Comparison of ENCODE assay signal across 24 mouse cellular contexts in genomic region chr16:43631758-43632157, GRCm38 (mm10). TPM values are rescaled to one million over a fixed set of nuclear protein-coding genes. Genes with fewer than 3 reads are reported as not detected.
DNase-seq lines count a peak whose midpoint lies in the region; ATAC-seq and TF ChIP-seq lines count a peak whose summit lies in the region.
"Had no signal": no experiment of that assay in that cellular context is flagged by ENCODE, and none has a peak within 500 bp of the region (broad histone marks: within the 10 kb centered on the region; RNA-seq: fewer than 3 reads in every experiment).

No protein-coding gene starts in this region.

- no peaks in the 10 kb centered on the region for H3K27me3 ChIP-seq in heart, adult 2 months (ENCODE audit: control insufficient read depth, insufficient read depth, low read length)
- H3K27me3 ChIP-seq in heart, embryonic 12.5 days (replicated peaks): no peaks in the 10 kb centered on the region
- no peaks in the 10 kb centered on the region for H3K27me3 ChIP-seq in CH12.LX (replicated peaks)
- no peaks in the 10 kb centered on the region for H3K27me3 ChIP-seq in intestine, embryonic 16.5 days (replicated peaks; ENCODE audit: control insufficient read depth, insufficient read depth, low read length)
- H3K27me3 ChIP-seq: Patski had no signal

- DNase-seq in heart, adult 11 months: peak; percentile 4
- DNase-seq in heart, postnatal 14 days: no peak
- no peak for DNase-seq in heart, adult 2 months
- DNase-seq in layer of hippocampus, adult 2 months (ENCODE audit: low spot score in 2 of 2): no peak
- DNase-seq in layer of hippocampus, postnatal 10 days (ENCODE audit: low spot score in 2 of 2): no peak
- no peak for DNase-seq in CH12.LX (ENCODE audit: extremely low read depth)
- DNase-seq: adrenal gland, adult 2 months; adrenal gland, adult 8-10 months; adrenal gland, postnatal 10 days; adrenal gland, postnatal 14 days; adrenal gland, postnatal 25 days; adrenal gland, postnatal 36 days; B cell, adult 2 months; cerebellum, adult 11 months; cerebellum, adult 11-12 months; cerebellum, adult 18-20 months had no signal

- WGBS in heart, adult 2 months: 70% methylated on average over 2 of the region's 2 CpGs
- 52% methylated on average over 2 of the region's 2 CpGs for WGBS in heart, embryonic 12.5 days
- WGBS in intestine, embryonic 16.5 days: 74% methylated on average over 2 of the region's 2 CpGs

- no peak for TF ChIP-seq POLR2A in heart, adult 2 months (IDR thresholded peaks at IDR 0.05; ENCODE audit: insufficient read depth, low read depth, low read length)
- TF ChIP-seq POLR2A in CH12.LX (IDR thresholded peaks at IDR 0.05; ENCODE audit: low read depth, low read length): no peak

- H3K4me3 ChIP-seq in heart, adult 2 months: no peak overlapping the region
- no peak overlapping the region for H3K4me3 ChIP-seq in heart, embryonic 12.5 days
- H3K4me3 ChIP-seq in layer of hippocampus, adult 2 months: no peak overlapping the region
- no peak overlapping the region for H3K4me3 ChIP-seq in CH12.LX (replicated peaks in 1 of 3; ENCODE audit: low read depth in 2 of 3, low read length in 2 of 3, poor library complexity in 1 of 3)
- H3K4me3 ChIP-seq in intestine, embryonic 16.5 days (ENCODE audit: low read length): no peak overlapping the region

- H3K27ac ChIP-seq in heart, adult 2 months: no peak overlapping the region
- H3K27ac ChIP-seq in heart, embryonic 12.5 days (ENCODE audit: poor library complexity, severe bottlenecking): no peak overlapping the region
- H3K27ac ChIP-seq in layer of hippocampus, adult 2 months: no peak overlapping the region
- no peak overlapping the region for H3K27ac ChIP-seq in CH12.LX (ENCODE audit: insufficient read depth, low read depth)
- H3K27ac ChIP-seq in intestine, embryonic 16.5 days (ENCODE audit: low read length): no peak overlapping the region

- H3K4me2 ChIP-seq in heart, embryonic 12.5 days: no peak overlapping the region
- H3K4me2 ChIP-seq in CH12.LX (ENCODE audit: insufficient read depth, low read depth, poor library complexity, severe bottlenecking): no peak overlapping the region
- H3K4me2 ChIP-seq in intestine, embryonic 16.5 days (ENCODE audit: low read depth, low read length): no peak overlapping the region

- ATAC-seq in heart, embryonic 12.5 days (ENCODE audit: insufficient number of reproducible peaks, low FRiP score): no peak
- no peak for ATAC-seq in intestine, embryonic 16.5 days
- ATAC-seq: activated CD4-positive, CD25-positive, alpha-beta regulatory T cell, adult 4 months; CD4-positive, CD25-positive, alpha-beta regulatory T cell, adult 4 months; Patski had no signal

- H3K4me1 ChIP-seq in heart, adult 2 months (ENCODE audit: control insufficient read depth, insufficient read depth, low read length): peaks cover 2% of the 10 kb centered on the region; the same call in 1 of the 2 replicates
- H3K4me1 ChIP-seq in heart, embryonic 12.5 days (replicated peaks): peaks cover 12% of the 10 kb centered on the region
- H3K4me1 ChIP-seq in CH12.LX (ENCODE audit: control insufficient read depth in 1 of 2, insufficient read depth in 2 of 2): no peaks in the 10 kb centered on the region
- H3K4me1 ChIP-seq in intestine, embryonic 16.5 days (ENCODE audit: control insufficient read depth, insufficient read depth, low read length): no peaks in the 10 kb centered on the region

- no peaks in the 10 kb centered on the region; the same call in 1 of the 2 replicates for H3K79me2 ChIP-seq in heart, adult 2 months (replicated peaks; ENCODE audit: control insufficient read depth, insufficient read depth, low read length)
- H3K79me2 ChIP-seq in CH12.LX (replicated peaks; ENCODE audit: control insufficient read depth, extremely low read depth, insufficient read depth, poor library complexity, severe bottlenecking): no peaks in the 10 kb centered on the region

- H3K9me3 ChIP-seq in heart, embryonic 12.5 days (replicated peaks): no peaks in the 10 kb centered on the region
- no peaks in the 10 kb centered on the region for H3K9me3 ChIP-seq in CH12.LX (replicated peaks; ENCODE audit: low read length)
- no peaks in the 10 kb centered on the region for H3K9me3 ChIP-seq in intestine, embryonic 16.5 days (ENCODE audit: control insufficient read depth, low read length)
- H3K9me3 ChIP-seq: G1E had no signal

- peaks cover 18% of the 10 kb centered on the region for H3K36me3 ChIP-seq in heart, adult 2 months (ENCODE audit: control insufficient read depth, insufficient read depth, low read length)
- H3K36me3 ChIP-seq in heart, embryonic 12.5 days: peaks cover 5% of the 10 kb centered on the region; the same call in 1 of the 2 replicates
- peaks cover 59 to 92% of the 10 kb centered on the region in 2 experiments for H3K36me3 ChIP-seq in CH12.LX (replicated peaks in 1 of 2; ENCODE audit: control insufficient read depth in 1 of 2, insufficient read depth in 1 of 2, low read length in 1 of 2)
- H3K36me3 ChIP-seq in intestine, embryonic 16.5 days (ENCODE audit: control insufficient read depth, insufficient read depth, low read length): no peaks in the 10 kb centered on the region
- H3K36me3 ChIP-seq: G1E had no signal

- intact Hi-C loops in heart, postnatal 14 days (cut with DNase I): no loop called here
- intact Hi-C loops in heart, adult 2 months (cut with DNase I): no loop called here

- no peak for TF ChIP-seq RAD21 in CH12.LX (IDR thresholded peaks at IDR 0.05; ENCODE audit: low read depth, low read length)

- TF ChIP-seq EP300 in heart, adult 2 months (IDR thresholded peaks at IDR 0.05; ENCODE audit: insufficient read depth, low read depth, low read length): no peak
- no peak for TF ChIP-seq EP300 in CH12.LX (IDR thresholded peaks at IDR 0.05; ENCODE audit: low read length)

- H3K9ac ChIP-seq in heart, adult 2 months (ENCODE audit: low read depth, low read length): no peak overlapping the region
- H3K9ac ChIP-seq in heart, embryonic 12.5 days: no peak overlapping the region
- H3K9ac ChIP-seq in CH12.LX (ENCODE audit: insufficient read depth, low read depth): no peak overlapping the region
- H3K9ac ChIP-seq in intestine, embryonic 16.5 days (ENCODE audit: low read depth, low read length): no peak overlapping the region

- in situ Hi-C loops in CH12.LX (cut with MboI; ENCODE audit: low pct_ligation_motif_present, low pct_unique_long_range_greater_than_20kb, low sequenced_read_pairs): no loop called here

- dilution Hi-C loops in CH12.LX (cut with MboI; ENCODE audit: extremely low pct_ligation_motif_present, extremely low pct_unique_long_range_greater_than_20kb, low sequenced_read_pairs): no loop called here

- 0 out of 2 replicates have a peak, but pooled peaks have one; percentile 9 for TF ChIP-seq CTCF in heart, adult 2 months (IDR thresholded peaks at IDR 0.05)
- TF ChIP-seq CTCF in layer of hippocampus, adult 2 months (conservative IDR thresholded peaks at IDR 0.05): peak; percentile 51
- no peak for TF ChIP-seq CTCF in CH12.LX (conservative IDR thresholded peaks at IDR 0.05 in 1 of 2, IDR thresholded peaks at IDR 0.05 in 1 of 2; ENCODE audit: low read depth in 2 of 2, low read length in 2 of 2)

TF ChIP-seq in CH12.LX, 34 proteins besides CTCF, POLR2A, EP300 and RAD21:
- TF ChIP-seq KAT2A (IDR thresholded peaks at IDR 0.05; ENCODE audit: insufficient replicate concordance, low read length) (no peak), POLR2AphosphoS2 (IDR thresholded peaks at IDR 0.05; ENCODE audit: low read depth, low read length) (peak; percentile 80; the same call in 1 of the 2 replicates), RCOR1 (conservative IDR thresholded peaks at IDR 0.05; ENCODE audit: low read depth, low read length) (no peak)

RNA-seq across cellular contexts. Expression of gene Tigit, which starts 32.2 kb away (rescaled TPM):
- total RNA-seq in heart, postnatal 14 days (2021): not detected
- not detected for total RNA-seq in heart, adult 2 months (2021)
- 0.20 TPM in 1 of 2 replicates, not detected in the other for polyA plus RNA-seq in heart, adult 2 months (2012; rRNA removed)
- not detected in 2 replicates for polyA plus RNA-seq in heart, embryonic 12.5 days (2016; fragmentation: Nextera tagmentation; extraction: Ambion mirVana)
- total RNA-seq in layer of hippocampus, adult 2 months (2021): not detected
- total RNA-seq in layer of hippocampus, postnatal 10 days (2021): not detected
- total RNA-seq in CH12.LX (2012; rRNA removed): 59.3 and 67.2 TPM in 2 replicates
- 13.6 and 17.5 TPM in 2 replicates for total RNA-seq in CH12.LX (2014; rRNA removed)
- polyA plus RNA-seq in CH12.LX (2012; ENCODE audit: insufficient read length, low read depth): 54.5 and 55.4 TPM in 2 replicates
- polyA plus RNA-seq in intestine, embryonic 16.5 days (2015; fragmentation: Nextera tagmentation; extraction: Ambion mirVana): not detected in 2 replicates
- total RNA-seq: adrenal gland, postnatal 10 days; adrenal gland, postnatal 14 days; adrenal gland, postnatal 25 days; adrenal gland, postnatal 36 days; adrenal gland, postnatal 4 days; G1E had no signal
- polyA plus RNA-seq: brain, embryonic 14.5 days; G1E; Patski had no signal

Comparison
In these comparisons a context has a peak if more than half of its experiments do, and no peak if none do; other contexts are left out.
1. CTCF ChIP-seq: peak in heart, adult 2 months (single experiment) and layer of hippocampus, adult 2 months (single experiment); none in CH12.LX (0 of 2).
2. RNA of gene Tigit, which starts 32.2 kb away (total RNA-seq): 13.6 to 67.2 TPM in CH12.LX; not detected in layer of hippocampus, postnatal 10 days, not detected in heart, postnatal 14 days, not detected in heart, adult 2 months and not detected in layer of hippocampus, adult 2 months; every median in the first group is over 10 times any median in the second.